Mouse (Mus musculus) lung, adult 18-20 months (tissue): ENCODE results near the gene Pno1.

Experiments
- DNase-seq, 2 experiments: peaks; one replicate each; pipeline ENCODE4 v3.0.0; 2022; ENCODE audit warnings: mixed read lengths in 2 of 2

Gene Pno1

DNA sequence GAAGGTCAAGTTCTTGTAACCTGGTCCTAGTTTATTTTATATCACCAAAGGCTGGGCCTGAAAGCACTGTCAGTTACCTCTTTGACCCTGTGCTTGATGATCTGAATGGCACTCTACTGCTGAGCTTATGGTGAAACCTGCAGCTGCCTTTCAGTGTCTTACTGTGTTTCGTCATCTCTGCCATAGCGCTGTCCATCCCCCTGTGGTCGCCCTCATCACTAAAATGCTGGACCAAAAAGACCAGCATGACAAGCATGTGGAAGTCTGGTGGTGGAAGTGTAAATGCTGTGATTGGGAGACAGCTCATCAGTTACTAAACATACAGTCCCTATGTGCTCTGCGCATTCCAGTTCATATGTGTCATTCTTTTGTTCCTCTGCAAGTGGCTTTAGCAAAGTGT, 39.1 kb downstream of the Pno1 start:
- DNase-seq, result no peak

GRCm38 (mm10) chr11:17170938-17171729, 40.2 kb downstream of the Pno1 start:
- DNase-seq, result no peak

- DNase-seq, result no peak
Measured at GRCm38 (mm10) chr11:17169262-17169661, 42.1 kb downstream of the Pno1 start.

- DNase-seq, result no peak
Measured at GRCm38 (mm10) chr11:17166627-17167026, 44.7 kb downstream of the Pno1 start.

- DNase-seq, result no peak
Measured at GRCm38 (mm10) chr11:17163956-17164355, 47.4 kb downstream of the Pno1 start.

- DNase-seq, result peak; percentile 61 to 76
Measured at GRCm38 (mm10) chr11:17160242-17160641, 51.1 kb downstream of the Pno1 start.

DNA sequence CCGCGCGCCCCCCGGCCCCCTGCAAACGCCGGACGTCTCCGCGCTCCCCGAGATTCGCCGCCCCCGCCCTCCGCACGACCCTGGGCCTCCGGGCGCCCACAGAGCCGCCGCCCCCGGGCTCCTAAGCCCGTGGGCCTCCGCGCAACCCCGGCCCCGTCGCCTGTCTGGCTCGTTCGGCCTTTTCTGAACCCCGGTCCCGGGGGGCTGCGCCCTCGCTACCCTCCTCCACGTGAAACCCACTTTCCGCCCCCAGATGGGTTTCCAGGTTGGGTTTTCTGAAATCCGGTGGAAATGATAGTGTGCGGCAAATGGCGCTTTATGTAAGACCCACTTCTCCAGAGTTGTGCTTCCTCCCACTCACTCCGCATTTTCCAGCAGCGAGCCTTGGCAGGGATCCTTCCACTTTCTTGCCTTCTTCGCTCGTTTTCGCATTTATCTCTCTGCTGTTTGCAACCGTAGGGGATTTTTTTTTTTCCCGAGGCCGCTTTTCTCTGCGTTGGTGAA, 51.6 kb downstream of the Pno1 start:
- DNase-seq, result peak; percentile 24 to 38

GRCm38 (mm10) chr11:17158858-17159737, 52.3 kb downstream of the Pno1 start, which contains the start of gene Ppp3r1:
Gene Ppp3r1 (plus strand): TSS chr11:17159263.
- DNase-seq, result peak; percentile 97
